Mouse (Mus musculus) heart, postnatal 25 days (tissue): ENCODE data around the gene Psmb8. TPM values are rescaled to one million over a fixed set of nuclear protein-coding genes. Genes with fewer than 3 reads are reported as not detected.

Experiments used
- DNase-seq: peaks from one replicate; pipeline ENCODE4 v3.0.0; 2022; ENCODE audit warnings: low spot score
- intact Hi-C: fragments of 180-260 bp; cut with DNase I; formaldehyde crosslinking; loops from one replicate; pipeline ENCODE4 v1.15.1; 2025
- total RNA-seq, 2 experiments: library from RNA; stranded (reverse); gene quantifications; 2 replicates each; pipeline ENCODE4 v1.2.3; 2021

The Psmb8 gene
- total RNA-seq, 2 experiments from 2014 or later, result 9.7 to 11.8 TPM

DNA sequence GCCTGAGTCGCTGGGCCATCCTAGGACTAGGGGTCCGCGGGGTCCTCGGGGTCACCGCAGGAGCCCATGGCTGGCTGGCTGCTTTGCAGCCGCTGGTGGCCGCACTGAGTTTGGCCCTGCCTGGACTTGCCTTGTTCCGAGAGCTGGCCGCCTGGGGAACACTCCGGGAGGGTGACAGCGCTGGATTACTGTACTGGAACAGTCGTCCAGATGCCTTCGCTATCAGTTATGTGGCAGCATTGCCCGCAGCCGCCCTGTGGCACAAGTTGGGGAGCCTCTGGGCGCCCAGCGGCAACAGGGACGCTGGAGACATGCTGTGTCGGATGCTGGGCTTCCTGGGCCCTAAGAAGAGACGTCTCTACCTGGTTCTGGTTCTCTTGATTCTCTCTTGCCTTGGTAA, 9.5 kb upstream of the Psmb8 start:
- no peak for DNase-seq

DNA sequence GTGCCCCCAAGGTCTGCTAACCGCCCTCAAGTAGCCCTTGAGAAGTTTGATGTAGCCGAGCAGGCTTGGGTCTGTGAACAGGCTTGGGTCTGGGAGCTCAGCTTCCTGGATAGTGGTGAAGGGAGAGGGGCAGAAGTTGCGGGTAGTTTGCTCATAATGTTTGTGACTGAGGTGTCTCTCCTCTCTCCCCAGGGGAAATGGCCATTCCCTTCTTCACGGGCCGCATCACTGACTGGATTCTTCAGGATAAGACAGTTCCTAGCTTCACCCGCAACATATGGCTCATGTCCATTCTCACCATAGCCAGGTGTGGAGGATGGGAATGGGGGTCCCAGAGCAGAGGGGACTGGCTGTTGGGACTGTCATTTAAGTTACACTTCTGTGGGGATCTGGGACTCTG, 8.5 kb upstream of the Psmb8 start:
- DNase-seq, result no peak

More for the DNA sequence above, 9.5 kb upstream of the Psmb8 start:
- intact Hi-C loops, result loop anchor here (2.0 kb wide), 1 partner anchor 17 kb away; no protein-coding TSS in a partner anchor

DNA sequence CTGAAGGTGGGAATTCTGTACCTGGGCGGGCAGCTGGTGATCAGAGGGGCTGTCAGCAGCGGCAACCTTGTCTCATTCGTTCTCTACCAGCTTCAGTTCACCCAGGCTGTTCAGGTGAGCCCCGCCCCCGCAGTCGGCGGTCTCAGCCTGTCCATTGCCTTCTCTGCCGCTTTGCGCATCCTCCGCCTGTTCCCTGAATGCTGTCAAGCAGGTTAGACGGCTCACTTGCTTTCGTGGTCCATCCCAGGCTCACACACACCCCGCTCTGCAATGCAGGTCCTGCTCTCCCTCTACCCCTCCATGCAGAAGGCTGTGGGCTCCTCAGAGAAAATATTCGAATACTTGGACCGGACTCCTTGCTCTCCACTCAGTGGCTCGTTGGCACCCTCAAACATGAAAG, 4.7 kb upstream of the Psmb8 start:
- intact Hi-C loops, result no loop called here
- no peak for DNase-seq

More for the DNA sequence above, 8.5 kb upstream of the Psmb8 start:
- intact Hi-C loops, result loop anchor here (2.0 kb wide), 1 partner anchor 16 kb away; no protein-coding TSS in a partner anchor

DNA sequence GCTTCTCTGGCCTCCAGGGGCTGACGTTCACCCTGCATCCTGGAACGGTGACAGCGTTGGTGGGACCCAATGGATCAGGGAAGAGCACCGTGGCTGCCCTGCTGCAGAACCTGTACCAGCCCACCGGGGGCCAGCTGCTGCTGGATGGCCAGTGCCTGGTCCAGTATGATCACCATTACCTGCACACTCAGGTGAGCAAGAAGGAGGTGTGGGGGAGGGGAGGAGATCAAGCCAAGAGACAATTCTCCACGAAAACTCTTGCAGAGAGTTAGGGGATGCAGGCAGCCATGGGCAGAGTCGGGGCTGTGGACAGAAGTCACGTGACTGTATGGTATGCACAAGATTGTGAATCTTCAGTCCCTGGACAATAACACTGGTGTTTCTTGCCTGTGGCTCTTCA, 4.1 kb upstream of the Psmb8 start:
- no peak for DNase-seq
- intact Hi-C loops, result no loop called here

DNA sequence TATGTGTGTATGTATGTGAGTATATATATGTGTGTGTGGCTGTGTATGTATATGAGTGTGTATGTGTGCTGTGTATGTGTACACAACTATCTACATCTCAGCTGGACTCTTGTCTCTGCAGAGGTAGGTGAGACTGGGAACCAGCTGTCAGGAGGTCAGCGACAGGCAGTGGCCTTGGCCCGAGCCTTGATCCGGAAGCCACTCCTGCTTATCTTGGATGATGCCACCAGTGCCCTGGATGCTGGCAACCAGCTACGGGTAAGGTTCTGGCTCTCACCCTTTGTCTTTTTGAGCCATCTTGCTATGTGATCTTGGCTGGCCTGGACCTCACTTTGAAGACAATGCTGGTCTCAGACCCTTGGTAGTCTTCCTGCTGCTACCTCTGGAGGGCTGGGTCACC, 2.8 kb upstream of the Psmb8 start:
- no peak for DNase-seq
- intact Hi-C loops, result no loop called here

DNA sequence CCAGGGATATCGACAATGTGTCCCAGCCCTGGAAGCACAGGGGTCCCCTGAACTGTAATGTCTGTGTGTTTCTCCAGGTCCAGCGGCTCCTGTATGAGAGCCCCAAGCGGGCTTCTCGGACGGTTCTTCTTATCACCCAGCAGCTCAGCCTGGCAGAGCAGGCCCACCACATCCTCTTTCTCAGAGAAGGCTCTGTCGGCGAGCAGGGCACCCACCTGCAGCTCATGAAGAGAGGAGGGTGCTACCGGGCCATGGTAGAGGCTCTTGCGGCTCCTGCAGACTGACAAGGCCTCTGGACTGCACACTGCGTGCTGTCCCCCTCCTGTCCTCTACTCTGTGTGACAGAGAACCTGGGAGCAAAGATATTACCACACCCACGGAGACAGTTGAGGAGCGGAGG, 1.0 kb upstream of the Psmb8 start:
- intact Hi-C loops, result no loop called here

DNA sequence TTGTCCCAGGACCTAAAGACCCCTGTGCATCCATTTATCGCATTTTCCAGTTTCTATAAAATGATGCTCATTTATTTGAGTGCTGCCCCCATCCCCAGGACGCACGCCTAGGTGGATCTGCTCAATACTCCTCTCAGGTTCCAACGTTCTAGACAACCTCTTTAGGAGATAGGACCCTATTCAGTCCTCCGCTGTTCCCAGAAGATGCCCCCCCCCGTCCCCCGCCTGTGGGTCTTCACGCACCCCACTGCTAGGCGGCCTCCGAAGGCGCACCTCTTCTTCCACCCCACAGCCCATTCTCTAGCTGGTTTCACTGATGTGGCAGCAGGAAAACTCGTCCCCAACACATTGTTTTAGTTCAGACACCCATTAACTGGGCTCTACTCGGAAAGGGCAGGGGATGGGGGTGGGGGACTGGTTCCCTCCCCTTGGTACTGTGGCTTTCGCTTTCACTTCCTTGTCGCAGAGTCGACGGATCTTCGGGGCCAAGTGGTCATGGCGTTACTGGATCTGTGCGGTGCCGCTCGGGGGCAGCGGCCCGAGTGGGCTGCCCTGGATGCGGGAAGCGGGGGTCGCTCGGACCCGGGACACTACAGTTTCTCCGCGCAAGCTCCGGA, 491 bp downstream of the Psmb8 start:
- peak; percentile 43 for DNase-seq
- intact Hi-C loops, result no loop called here

More for the DNA sequence above, 1.0 kb upstream of the Psmb8 start:
- no peak for DNase-seq

DNA sequence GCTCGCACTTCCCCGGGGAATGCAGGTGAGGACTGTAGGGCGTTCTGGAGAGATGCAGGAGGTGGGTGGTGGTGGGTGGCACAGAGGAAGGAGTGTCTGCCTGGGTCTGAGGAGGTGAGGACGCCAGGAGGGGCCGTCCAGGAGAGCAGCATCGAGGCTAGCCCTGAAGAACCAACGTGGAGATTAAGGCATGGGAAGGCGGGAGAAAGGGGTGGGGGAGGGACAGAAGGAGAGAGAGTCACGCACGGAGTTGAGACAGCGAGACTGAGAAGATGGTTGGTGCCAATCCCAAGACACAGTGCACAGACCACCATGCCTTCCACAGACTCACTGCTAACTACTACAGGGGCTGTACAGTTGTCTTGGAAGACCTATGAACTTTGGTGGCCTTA, 996 bp downstream of the Psmb8 start:
- intact Hi-C loops, result no loop called here
- no peak for DNase-seq

DNA sequence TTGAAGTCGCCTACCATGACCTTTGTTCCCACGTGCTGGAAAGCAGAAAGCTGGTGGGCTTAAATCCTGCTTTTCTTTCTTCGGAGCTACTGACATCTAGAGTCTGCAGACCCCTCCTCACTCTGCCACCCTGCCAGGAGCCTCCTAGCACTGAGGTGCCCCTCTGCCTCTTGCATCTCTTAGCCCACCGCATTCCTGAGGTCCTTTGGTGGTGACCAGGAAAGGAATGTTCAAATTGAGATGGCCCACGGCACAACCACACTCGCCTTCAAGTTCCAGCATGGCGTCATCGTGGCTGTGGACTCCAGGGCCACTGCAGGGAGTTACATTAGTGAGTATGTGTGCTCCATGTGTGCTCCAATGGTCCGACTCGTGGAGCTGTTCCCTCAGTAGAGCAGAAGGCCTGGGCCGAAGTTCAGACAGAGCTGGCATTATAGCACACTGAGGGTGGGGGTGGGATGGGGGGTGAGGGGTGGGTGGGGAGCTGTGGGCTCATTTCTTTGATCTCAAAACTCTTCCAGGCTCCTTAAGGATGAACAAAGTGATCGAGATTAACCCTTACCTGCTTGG, 1.6 kb downstream of the Psmb8 start:
- intact Hi-C loops, result no loop called here
- DNase-seq, result no peak

DNA sequence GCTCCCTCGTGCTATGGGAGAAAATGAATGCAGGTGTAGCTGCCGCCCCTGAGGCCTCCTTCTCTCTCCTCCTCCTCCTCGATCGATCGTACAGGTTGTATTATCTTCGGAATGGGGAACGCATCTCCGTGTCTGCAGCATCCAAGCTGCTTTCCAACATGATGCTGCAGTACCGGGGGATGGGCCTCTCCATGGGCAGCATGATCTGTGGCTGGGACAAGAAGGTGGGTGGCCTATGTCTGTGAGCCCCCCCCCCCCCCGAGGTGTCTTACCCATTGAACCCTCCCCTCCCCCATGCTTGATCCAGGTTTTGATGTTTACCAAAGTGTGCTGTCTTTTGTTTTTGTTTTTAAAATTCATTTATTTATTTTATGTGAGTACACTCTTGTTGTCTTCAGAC, 2.5 kb downstream of the Psmb8 start:
- no peak for DNase-seq
- intact Hi-C loops, result loop anchor here (10.0 kb wide), 1 partner anchor 965 kb away; the partner anchor contains the start of gene Prrc2a

DNA sequence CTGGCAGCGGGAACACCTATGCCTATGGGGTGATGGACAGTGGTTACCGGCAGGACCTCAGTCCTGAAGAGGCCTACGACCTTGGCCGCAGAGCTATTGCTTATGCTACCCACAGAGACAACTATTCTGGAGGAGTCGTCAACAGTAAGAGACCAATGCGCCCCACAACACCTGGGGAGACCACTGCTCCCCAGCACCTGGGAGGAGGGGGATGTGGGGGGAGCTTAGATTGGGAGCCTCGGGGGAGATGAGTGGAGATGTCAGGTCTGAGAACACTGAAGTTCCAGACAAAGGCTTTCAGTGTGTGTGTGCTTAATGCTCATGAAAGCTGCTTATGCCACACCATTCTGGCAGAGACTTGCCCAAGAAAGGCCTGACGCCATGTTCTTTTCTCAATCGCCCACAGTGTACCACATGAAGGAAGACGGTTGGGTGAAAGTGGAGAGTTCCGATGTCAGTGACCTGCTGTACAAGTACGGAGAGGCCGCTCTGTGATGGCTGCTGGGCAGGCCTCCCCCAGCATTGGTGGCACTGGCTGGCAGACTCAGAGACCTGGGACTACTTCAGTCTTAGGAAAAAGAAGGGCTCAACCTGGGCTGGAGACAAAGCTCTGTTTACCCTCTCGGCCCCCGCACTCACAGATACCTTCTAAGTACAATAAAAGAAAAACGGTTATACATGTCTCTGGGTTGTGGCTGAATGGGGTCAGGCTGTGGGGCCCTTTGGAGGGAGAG, 3.4 kb downstream of the Psmb8 start:
- DNase-seq, result no peak
- intact Hi-C loops, result loop anchor here (10.0 kb wide), 1 partner anchor 964 kb away; the partner anchor contains the start of gene Prrc2a

DNA sequence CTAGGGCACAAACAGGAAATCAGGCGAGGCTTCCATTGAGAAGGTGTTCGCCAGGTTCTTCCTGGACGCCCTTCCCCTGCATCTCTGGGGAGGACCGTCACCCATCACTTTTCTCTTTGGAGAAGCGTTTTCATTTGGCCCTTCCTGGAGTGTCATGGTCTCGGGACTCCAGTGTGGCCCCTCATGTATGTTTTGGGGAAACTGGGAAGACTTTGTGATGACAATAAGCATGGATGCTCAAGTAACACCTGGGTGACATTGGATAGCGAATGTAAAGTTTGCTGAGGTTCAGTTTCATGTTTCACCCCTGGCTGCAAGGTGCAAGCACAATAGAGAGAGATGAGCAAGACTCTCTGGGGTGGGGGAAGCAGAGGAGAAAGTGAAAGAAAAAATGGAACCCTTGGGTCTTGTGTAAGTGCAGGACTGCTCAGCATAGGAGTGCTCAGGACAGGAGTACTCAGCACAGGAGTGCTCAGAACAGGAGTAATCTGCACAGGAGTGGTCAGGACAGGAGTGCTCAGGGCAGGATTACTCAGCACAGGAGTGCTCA, 4.1 kb downstream of the Psmb8 start:
- intact Hi-C loops, result loop anchor here (10.0 kb wide), 1 partner anchor 963 kb away; the partner anchor contains the start of gene Prrc2a
- DNase-seq, result no peak

DNA sequence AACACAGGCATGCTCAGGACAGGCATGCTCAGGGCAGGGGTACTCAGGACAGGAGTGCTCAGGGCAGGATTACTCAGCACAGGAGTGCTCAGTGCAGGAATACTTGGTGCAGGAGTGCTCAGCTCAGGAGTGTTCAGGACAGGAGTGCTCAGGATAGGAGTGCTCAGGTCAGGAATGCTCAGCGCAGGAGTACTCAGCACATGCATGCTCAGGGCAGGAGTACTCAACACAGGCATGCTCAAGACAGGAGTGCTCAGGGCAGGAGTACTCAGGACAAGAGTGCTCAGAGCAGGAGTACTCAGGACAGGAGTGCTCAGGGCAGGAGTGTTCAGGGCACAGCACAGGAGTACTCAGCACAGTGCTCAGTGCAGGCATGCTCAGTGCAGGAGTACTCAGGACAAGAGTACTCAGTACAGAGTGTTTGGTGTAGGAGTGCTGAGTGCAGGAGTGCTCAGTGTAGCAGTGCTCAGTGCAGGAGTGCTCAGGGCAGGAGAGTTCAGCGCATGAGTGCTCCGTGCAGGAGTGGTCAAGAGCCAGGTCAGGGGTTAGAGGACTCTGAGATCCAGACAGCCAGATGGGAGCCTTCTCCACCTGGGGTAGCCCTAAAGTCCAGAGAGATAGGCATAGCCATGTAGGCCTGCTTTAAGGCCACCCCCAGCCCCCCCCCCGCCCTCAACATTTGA, 5.4 kb downstream of the Psmb8 start:
- intact Hi-C loops, result loop anchor here (10.0 kb wide), 1 partner anchor 962 kb away; the partner anchor contains the start of gene Prrc2a

DNA sequence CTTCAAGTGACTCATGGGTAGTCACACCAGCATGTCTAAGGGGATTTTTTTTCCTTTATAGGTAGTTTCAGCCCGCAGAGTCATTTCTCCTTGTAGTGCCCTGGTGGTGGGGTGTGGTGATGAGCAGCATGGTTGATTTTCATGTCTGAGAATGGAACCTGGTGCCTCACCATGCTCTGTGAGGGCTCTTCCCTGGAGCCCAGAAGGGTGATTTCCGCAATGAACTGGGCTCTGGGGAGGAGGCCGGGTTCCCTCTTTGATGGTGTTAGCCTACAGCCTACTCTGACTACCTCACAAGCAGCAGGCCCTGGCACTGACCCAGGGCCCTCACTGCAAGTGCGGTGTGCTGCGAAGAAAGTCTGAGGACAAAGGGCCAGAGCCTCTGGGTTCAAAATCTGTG, 5.9 kb downstream of the Psmb8 start, which contains the start of gene Tap2:
TSS of gene Tap2 (plus strand) at position 84 of the 400 bp plus-strand sequence.
- intact Hi-C loops, result loop anchor here (10.0 kb wide), 1 partner anchor 961 kb away; the partner anchor contains the start of gene Prrc2a
- DNase-seq, result no peak

More for the DNA sequence above, 5.4 kb downstream of the Psmb8 start:
- DNase-seq, result no peak

DNA sequence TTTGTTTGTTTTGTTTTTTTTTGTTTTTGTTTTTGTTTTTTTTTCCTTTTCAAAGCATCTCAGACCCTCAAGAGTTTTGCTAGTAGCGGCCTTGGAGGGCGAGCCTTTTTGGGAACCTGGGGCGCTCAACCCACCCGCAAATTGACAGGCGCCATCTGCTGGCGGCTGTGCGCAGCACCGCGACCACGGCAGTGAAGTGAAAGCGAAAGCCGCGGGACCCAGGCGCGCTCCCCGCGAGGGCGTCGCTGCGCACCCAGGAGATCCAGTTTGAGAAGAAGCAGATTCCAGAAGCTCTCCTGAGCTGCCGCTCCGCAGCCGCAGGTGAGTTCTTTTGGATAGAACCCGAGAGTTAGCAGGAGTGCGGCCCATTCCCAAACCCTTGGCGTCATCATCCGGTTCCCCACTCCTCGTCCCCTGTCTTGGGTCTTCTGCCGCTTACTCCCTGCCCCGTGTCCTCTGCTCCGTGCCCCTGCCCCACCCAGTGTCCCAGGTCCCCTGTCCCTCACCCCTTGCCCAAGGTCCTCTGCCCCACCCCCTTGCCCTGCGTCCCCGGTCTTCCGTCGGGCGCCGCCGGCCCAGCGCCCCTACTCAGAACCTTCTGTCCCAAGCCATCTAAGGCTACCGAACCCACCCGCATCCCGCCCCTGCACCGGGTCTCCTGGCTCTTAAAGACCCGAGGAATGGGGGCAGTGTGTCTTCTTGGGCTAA, 6.9 kb downstream of the Psmb8 start:
- intact Hi-C loops, result loop anchor here (1.0 to 10.0 kb wide), 4 partner anchors 16 to 960 kb away; partner anchors contain the start of gene Prrc2a

DNA sequence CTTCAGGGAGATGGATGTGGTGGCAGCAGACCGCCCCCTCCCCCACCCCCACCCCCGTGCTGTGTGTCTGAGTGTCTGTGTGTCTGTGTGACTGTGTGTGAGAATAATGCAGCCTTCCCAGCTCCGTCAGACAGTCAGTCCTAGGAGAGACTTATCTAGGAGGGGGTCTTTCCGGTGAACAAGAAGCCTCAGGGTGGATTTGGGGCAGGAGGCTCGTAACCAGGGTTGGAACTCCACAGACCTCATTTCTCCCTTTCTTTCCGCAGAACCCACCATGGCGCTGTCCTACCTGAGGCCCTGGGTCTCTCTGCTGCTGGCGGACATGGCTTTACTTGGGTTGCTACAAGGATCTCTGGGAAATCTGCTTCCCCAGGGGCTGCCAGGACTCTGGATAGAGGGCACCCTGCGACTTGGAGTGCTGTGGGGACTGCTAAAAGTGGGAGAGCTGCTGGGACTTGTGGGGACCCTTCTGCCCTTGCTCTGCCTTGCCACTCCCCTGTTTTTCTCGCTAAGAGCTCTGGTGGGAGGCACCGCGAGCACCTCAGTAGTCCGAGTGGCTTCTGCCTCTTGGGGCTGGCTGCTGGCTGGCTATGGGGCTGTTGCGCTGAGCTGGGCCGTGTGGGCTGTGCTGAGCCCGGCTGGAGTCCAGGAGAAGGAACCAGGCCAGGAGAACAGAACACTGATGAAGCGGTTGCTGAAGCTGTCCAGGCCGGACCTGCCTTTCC, 7.7 kb downstream of the Psmb8 start:
- DNase-seq, result no peak
- intact Hi-C loops, result loop anchor here (2.0 to 10.0 kb wide), 2 partner anchors 16 to 960 kb away; partner anchors contain the start of gene Prrc2a

More for the DNA sequence above, 6.9 kb downstream of the Psmb8 start:
- peak; percentile 79 for DNase-seq

DNA sequence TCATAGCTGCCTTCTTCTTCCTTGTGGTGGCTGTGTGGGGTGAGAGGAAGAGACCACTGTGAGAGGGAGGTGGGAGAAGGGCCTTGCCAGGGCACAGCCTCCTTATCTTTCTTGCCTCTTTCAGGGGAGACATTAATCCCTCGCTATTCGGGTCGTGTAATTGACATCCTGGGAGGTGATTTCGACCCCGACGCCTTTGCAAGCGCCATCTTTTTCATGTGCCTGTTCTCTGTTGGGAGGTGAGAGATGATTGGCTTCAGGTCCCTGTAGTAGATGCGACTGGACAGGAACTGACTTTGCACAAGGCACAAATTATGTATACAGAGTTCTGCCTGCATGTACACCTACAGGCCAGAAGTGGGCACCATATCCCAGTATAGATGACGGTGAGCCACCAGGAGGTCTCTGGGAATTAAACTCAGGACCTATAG, 8.2 kb downstream of the Psmb8 start:
- no peak for DNase-seq
- intact Hi-C loops, result loop anchor here (2.0 to 10.0 kb wide), 2 partner anchors 17 to 959 kb away; partner anchors contain the start of gene Prrc2a

DNA sequence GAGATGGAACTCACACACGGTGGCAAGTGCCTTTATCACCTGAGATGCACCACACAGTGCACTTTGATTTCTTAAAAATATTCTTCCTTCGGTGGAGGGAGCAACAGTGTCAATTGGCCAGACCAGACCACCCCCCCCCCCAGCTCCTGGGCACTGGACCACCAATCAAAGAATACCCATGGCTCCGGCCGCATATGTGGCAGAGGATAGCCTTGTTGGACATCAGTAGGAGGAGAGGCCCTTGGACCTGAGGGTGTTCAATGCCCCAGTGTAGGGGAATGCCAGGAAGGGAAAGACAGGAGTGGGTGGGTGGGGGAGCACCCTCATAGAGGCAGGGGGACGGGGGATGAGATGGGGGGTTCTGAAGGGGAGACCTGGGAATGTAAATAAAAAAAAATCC, 9.2 kb downstream of the Psmb8 start:
- intact Hi-C loops, result loop anchor here (10.0 kb wide), 1 partner anchor 958 kb away; the partner anchor contains the start of gene Prrc2a
- no peak for DNase-seq
